Mouse (Mus musculus): ENCODE data around the gene Mfsd4b3. TPM values are rescaled to one million over a fixed set of nuclear protein-coding genes. Genes with fewer than 3 reads are reported as not detected.
A peak's percentile ranks its signal among the peaks of the same experiment; 100 is the strongest.
"Not testable (repeated sequence)": the region's sequence is repeated elsewhere in the genome, so short reads cannot be mapped to it uniquely, and the experiment has no call there.

Gene Mfsd4b3
- not detected in 2 replicates for polyA plus RNA-seq (2016; fragmentation: Nextera tagmentation; extraction: Ambion mirVana)

DNA sequence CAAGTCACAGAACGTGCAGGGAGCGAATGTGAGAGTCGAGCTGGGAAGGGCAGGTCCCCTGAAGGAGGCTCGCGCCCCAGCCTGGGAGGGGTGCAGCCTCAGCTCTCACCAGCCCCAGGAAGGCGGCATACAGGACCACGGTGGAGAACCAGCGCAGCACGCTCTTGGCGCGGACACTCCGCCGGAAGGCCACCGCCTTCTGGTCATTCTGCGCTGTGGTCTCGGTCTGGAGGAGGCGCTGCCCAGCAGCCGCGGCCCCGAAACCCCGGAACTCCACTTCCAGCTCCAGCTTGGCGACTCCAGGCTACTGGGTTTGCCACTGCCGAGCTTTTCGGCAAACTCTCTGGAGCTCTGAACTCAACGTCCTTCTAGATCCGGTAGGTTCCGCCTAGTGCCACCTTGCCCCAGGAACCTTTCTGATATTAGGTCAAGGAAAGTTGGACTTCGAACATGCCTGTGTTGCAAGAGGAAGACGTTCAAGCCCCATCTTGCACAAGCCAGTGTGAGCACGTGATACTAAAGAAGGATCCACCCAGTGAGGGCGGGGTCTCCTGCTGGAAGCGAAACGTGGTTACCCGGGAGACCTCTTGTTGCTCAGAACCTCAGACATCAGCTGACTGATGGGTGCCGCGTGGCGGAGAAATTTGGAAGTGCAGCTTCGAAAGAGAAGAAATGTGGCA is at the start of gene Mfsd4b3:
Gene Mfsd4b3, minus strand, starts transcription at position 393 of the 680 bp plus-strand sequence.
- no peak within 1 kb of the TSS for H3K27ac ChIP-seq
- ATAC-seq (ENCODE audit: low FRiP score): peak; percentile 99
- under 1% methylated on average over 38 of the region's 38 CpGs for WGBS
- no peaks in the 10 kb centered on the region for H3K36me3 ChIP-seq (replicated peaks)
- H3K4me3 ChIP-seq (replicated peaks): peak within 1 kb of the TSS; percentile 54
- no peaks in the 10 kb centered on the region for H3K9me3 ChIP-seq
- H3K4me2 ChIP-seq: peak within 1 kb of the TSS; percentile 96
- peaks cover 10% of the 10 kb centered on the region for H3K27me3 ChIP-seq
- H3K4me1 ChIP-seq: peaks cover 11% of the 10 kb centered on the region; the same call in 1 of the 2 replicates
- peak within 1 kb of the TSS; percentile 65 for H3K9ac ChIP-seq

GRCm38 (mm10) chr10:40009591-40009990 is 49.6 kb upstream of the Mfsd4b3 start:
- Histone ChIP-seq H3K27ac (no peak overlapping the region), H3K4me2 (no peak overlapping the region), H3K4me3 (replicated peaks) (no peak overlapping the region), H3K36me3 (replicated peaks) (no peaks in the 10 kb centered on the region), H3K4me1 (no peaks in the 10 kb centered on the region), H3K9me3 (no peaks in the 10 kb centered on the region), H3K27me3 (no peaks in the 10 kb centered on the region), H3K9ac (no peak overlapping the region)
- WGBS: 84% methylated on average over 11 of the region's 11 CpGs
- ATAC-seq (ENCODE audit: low FRiP score): no peak

DNA sequence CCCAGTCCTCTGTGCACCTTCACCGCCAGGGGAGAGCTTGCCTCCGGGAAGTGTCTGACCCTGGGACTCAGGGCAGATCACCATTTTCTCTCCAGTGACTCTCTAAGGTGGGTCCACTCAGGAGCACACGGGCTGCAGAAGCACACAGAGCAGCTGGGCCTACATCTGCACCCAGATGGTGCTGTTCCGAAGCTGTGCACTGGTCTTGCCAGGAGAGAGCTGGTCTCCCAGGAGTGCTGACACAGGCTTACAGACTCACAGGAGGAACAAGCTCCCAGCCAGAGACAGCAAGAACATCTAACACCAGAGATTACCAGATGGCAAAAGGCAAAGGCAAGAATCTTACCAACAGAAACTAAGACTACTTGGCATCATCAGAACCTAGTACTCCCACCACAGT is 48.9 kb upstream of the Mfsd4b3 start:
- 87% methylated on average over 4 of the region's 4 CpGs for WGBS

GRCm38 (mm10) chr10:40007953-40008352 is 48.0 kb upstream of the Mfsd4b3 start:
- no peak for ATAC-seq (ENCODE audit: low FRiP score)
- no peak overlapping the region for H3K4me3 ChIP-seq (replicated peaks)
- 87% methylated on average over 4 of the region's 4 CpGs for WGBS
- no peaks in the 10 kb centered on the region for H3K36me3 ChIP-seq (replicated peaks)
- no peak overlapping the region for H3K9ac ChIP-seq
- no peaks in the 10 kb centered on the region for H3K4me1 ChIP-seq
- H3K27ac ChIP-seq: no peak overlapping the region
- H3K4me2 ChIP-seq: no peak overlapping the region
- no peaks in the 10 kb centered on the region for H3K27me3 ChIP-seq
- H3K9me3 ChIP-seq: no peaks in the 10 kb centered on the region

More for the DNA sequence above, 48.9 kb upstream of the Mfsd4b3 start:
- H3K4me3 ChIP-seq (replicated peaks); H3K27ac ChIP-seq; H3K9me3 ChIP-seq; H3K36me3 ChIP-seq (replicated peaks); ATAC-seq (ENCODE audit: low FRiP score); H3K4me2 ChIP-seq; H3K9ac ChIP-seq; H3K4me1 ChIP-seq; H3K27me3 ChIP-seq: not testable (repeated sequence)

DNA sequence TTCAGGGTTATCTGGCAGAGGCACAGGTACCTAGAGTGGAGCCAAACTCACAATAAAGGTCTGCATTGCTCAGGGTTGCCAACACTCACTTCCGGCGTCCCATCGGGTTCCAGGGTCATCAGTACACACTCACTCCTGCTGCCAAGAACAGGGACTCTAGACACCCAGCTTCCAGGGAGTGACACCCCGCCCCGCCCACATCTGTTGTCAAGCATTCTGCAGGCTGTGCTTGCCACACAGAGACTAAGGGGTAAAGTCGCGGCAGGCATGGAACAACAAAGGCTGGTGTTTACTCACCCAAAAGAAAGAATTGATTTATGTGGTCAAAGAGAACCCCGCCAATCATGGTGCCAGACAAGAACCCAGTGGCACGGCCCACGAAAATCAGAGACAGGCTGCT is 47.0 kb upstream of the Mfsd4b3 start:
- H3K4me1 ChIP-seq: no peaks in the 10 kb centered on the region
- 51% methylated on average over 10 of the region's 10 CpGs for WGBS
- no peaks in the 10 kb centered on the region for H3K9me3 ChIP-seq
- no peak overlapping the region for H3K9ac ChIP-seq
- no peaks in the 10 kb centered on the region for H3K36me3 ChIP-seq (replicated peaks)
- no peaks in the 10 kb centered on the region for H3K27me3 ChIP-seq
- no peak overlapping the region for H3K4me2 ChIP-seq
- ATAC-seq (ENCODE audit: low FRiP score): no peak
- H3K4me3 ChIP-seq (replicated peaks): no peak overlapping the region
- no peak overlapping the region for H3K27ac ChIP-seq

DNA sequence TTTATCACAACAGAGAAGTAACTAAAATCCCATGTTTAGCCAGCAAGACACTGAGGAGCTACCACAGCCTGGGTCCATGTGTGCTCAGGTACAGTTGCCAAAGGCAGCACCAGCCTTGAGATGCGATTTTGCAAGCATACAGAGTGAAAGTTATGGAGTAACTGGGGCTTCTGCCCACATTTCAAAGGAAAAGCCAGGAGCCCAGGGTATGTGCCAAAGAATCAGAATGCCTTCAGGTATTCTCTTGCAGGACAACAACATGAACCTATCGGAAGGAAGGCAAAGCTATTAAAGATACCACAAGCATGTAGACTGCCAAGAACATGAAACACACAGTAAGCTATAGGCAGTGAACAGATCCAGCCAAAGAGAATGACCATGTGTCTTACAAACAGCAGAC is 40.8 kb upstream of the Mfsd4b3 start:
- ATAC-seq (ENCODE audit: low FRiP score): no peak
- WGBS: 89% methylated on average over 2 of the region's 2 CpGs

DNA sequence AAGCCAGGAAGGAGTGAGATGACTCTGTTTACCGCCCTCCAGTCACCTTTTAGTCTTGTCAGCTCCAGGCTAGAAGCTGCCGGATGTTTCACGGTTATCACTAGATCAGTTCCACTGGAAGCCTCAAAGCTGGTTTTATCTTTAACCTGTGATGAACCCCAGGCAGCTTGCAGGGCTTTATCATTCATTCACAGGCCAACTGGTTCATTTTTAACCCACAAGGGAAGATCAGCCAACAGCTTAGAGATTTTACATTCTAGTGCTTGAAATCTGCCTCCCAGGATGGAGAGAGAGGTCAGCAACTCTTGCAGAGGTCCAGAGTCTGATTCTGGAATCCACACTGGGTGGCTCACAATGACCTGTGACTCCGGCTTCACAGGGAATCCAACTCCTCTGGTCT is 31.2 kb upstream of the Mfsd4b3 start:
- Histone ChIP-seq H3K9ac (no peak overlapping the region), H3K4me3 (replicated peaks) (no peak overlapping the region), H3K9me3 (no peaks in the 10 kb centered on the region), H3K27me3 (no peaks in the 10 kb centered on the region), H3K4me1 (no peaks in the 10 kb centered on the region), H3K36me3 (replicated peaks) (no peaks in the 10 kb centered on the region), H3K27ac (no peak overlapping the region), H3K4me2 (no peak overlapping the region)
- no peak for ATAC-seq (ENCODE audit: low FRiP score)
- 80% methylated on average over 4 of the region's 4 CpGs for WGBS

More for the DNA sequence above, 40.8 kb upstream of the Mfsd4b3 start:
- Histone ChIP-seq H3K9ac (no peak overlapping the region), H3K4me1 (no peaks in the 10 kb centered on the region), H3K27ac (no peak overlapping the region), H3K4me2 (no peak overlapping the region), H3K9me3 (no peaks in the 10 kb centered on the region), H3K36me3 (replicated peaks) (no peaks in the 10 kb centered on the region), H3K27me3 (no peaks in the 10 kb centered on the region), H3K4me3 (replicated peaks) (no peak overlapping the region)

DNA sequence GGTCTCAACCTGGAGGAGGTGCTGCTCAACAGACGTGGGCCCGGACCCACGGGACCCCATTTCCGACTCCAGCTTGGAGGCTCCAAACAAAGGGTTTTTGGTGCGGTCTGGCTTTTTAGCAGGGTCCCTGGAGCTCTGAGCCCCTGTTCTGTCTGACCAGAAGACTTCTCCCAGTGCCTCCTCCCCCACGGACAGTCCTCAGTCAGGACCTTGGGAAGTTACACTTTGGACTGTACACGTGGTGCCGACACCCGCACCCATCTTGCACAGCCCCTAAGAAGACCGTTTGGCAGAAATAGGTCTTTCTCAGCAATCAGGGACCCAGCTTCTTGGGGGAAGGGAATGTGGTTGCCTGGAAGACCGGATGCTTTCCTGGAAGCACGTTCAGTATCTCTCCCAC is 26.5 kb upstream of the Mfsd4b3 start, which contains the start of gene Mfsd4b5:
Gene Mfsd4b5, minus strand, starts transcription at position 181 of the 400 bp plus-strand sequence.
- Histone ChIP-seq H3K9me3 (no peaks in the 10 kb centered on the region), H3K27me3 (no peaks in the 10 kb centered on the region), H3K4me3 (replicated peaks) (no peak within 1 kb of the TSS), H3K36me3 (replicated peaks) (no peaks in the 10 kb centered on the region), H3K9ac (no peak within 1 kb of the TSS), H3K4me2 (no peak within 1 kb of the TSS), H3K4me1 (no peaks in the 10 kb centered on the region), H3K27ac (no peak within 1 kb of the TSS)
- no peak for ATAC-seq (ENCODE audit: low FRiP score)
- WGBS: 90% methylated on average over 12 of the region's 12 CpGs

DNA sequence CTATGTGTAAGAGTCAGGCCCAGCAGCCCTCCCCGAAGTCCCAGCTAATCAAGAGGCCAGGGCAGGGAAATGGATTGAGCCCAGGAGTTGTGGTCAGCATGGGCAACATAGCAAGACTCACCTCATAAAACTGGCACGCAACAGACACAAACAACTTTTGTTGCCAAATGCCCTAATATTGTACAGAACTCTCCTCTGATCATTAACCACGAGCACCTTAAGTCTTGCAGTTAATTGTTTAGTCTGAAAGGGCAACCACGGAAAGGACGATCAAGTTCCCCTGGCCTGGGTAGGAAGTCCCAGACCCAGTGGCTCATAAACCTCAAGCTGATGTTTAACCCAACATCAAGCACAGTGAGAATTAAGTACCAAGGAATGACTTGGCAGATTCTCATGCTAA is 22.7 kb upstream of the Mfsd4b3 start:
- no peak for ATAC-seq (ENCODE audit: low FRiP score)
- Histone ChIP-seq H3K27me3 (no peaks in the 10 kb centered on the region), H3K4me2 (no peak overlapping the region), H3K4me3 (replicated peaks) (no peak overlapping the region), H3K9me3 (peaks cover 10% of the 10 kb centered on the region), H3K36me3 (replicated peaks) (no peaks in the 10 kb centered on the region), H3K27ac (no peak overlapping the region), H3K9ac (no peak overlapping the region), H3K4me1 (no peaks in the 10 kb centered on the region)
- WGBS: 67% methylated on average over 5 of the region's 5 CpGs

DNA sequence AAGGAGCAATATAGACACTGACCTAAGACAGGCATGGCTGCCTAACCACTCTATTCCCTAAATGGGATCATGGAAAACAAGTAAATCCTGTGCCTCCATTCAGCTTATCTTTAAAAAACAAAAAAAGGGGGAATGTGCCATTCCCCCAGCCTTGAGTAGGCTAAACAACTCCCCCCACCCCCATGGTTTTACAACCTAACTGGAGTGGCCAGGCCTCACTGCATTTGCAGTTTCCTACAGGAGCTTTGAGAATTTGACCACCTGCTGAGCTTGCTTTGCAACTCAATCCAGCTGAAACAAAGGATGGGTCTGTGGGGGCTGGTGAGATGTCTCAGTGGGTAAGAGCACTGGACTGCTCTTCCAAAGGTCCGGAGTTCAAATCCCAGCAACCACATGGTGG is 18.3 kb upstream of the Mfsd4b3 start:
- WGBS: 96% methylated on average over 1 of the region's 1 CpGs
- ATAC-seq (ENCODE audit: low FRiP score): no peak

DNA sequence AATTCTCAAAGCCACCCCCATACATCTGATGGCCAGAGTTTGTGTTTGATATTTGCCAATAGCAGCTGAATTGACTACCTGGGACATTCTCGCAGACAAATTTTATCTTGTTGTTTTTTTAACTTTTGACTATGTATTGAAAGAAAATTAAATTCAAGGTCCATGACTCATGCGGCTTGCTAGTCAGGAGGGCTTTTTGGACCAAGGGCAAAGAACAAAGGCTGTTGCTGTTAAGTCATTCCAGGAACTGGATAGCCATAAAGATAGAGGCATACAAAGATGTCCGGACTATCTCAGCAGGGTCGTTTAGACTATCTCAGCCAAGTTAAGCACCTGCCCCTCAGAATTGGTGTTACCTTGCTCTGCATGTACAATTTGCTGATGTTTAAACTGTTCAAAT is 17.4 kb upstream of the Mfsd4b3 start:
- Histone ChIP-seq H3K4me1 (no peaks in the 10 kb centered on the region), H3K36me3 (replicated peaks) (no peaks in the 10 kb centered on the region), H3K27me3 (no peaks in the 10 kb centered on the region), H3K9ac (no peak overlapping the region), H3K4me3 (replicated peaks) (no peak overlapping the region), H3K9me3 (peaks cover 16% of the 10 kb centered on the region), H3K27ac (no peak overlapping the region), H3K4me2 (no peak overlapping the region)
- 93% methylated on average over 4 of the region's 4 CpGs for WGBS
- no peak for ATAC-seq (ENCODE audit: low FRiP score)

More for the DNA sequence above, 18.3 kb upstream of the Mfsd4b3 start:
- H3K9ac ChIP-seq: no peak overlapping the region
- no peaks in the 10 kb centered on the region for H3K27me3 ChIP-seq
- H3K27ac ChIP-seq: no peak overlapping the region
- no peak overlapping the region for H3K4me2 ChIP-seq
- peaks cover 16% of the 10 kb centered on the region for H3K9me3 ChIP-seq
- no peaks in the 10 kb centered on the region for H3K36me3 ChIP-seq (replicated peaks)
- H3K4me1 ChIP-seq: no peaks in the 10 kb centered on the region
- no peak overlapping the region for H3K4me3 ChIP-seq (replicated peaks)

DNA sequence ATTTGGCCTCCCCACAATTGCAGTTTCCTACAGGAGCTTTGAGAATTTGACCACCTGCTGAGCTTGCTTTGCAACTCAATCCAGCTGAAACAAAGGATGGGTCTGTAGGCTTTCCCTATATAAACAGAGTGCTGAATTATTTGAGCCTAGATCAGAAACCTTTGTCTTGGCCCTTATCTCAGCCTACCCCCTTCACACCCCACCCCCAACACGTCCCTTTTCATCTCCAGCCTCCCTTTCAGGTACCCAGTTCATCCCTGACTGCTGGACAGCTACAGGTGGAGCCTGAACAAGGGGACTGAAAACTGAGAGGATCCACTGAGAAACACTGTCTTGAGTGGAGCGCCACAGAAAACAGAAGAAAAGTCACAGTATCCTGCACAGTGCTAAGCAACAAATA is 15.8 kb upstream of the Mfsd4b3 start:
- no peak overlapping the region for H3K4me3 ChIP-seq (replicated peaks)
- H3K36me3 ChIP-seq (replicated peaks): no peaks in the 10 kb centered on the region
- H3K27ac ChIP-seq: no peak overlapping the region
- no peaks in the 10 kb centered on the region for H3K4me1 ChIP-seq
- peaks cover 16% of the 10 kb centered on the region for H3K9me3 ChIP-seq
- WGBS: 40% methylated on average over 2 of the region's 2 CpGs
- H3K9ac ChIP-seq: no peak overlapping the region
- no peaks in the 10 kb centered on the region for H3K27me3 ChIP-seq
- H3K4me2 ChIP-seq: no peak overlapping the region
- no peak for ATAC-seq (ENCODE audit: low FRiP score)

DNA sequence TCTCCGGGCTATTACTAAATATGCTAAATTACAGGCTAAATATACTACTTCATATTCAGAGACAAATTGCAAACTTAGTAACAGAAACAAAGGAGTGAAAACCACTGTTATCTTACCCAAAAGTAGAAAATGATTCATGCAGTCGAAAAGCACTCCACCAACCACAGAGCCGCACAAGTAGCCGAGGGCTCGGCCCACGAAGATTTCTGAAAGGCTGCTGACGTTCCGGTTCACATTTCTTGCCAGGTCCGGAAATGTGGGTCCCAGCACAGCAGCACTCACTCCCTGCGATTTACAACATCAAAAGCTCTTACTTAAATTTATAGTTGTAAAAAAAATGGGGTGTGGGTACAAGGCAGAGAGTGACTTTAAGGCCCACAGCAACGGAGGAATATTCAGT is 15.0 kb upstream of the Mfsd4b3 start:
- no peak overlapping the region for H3K9ac ChIP-seq
- no peaks in the 10 kb centered on the region for H3K27me3 ChIP-seq
- H3K27ac ChIP-seq: no peak overlapping the region
- H3K9me3 ChIP-seq: peaks cover 16% of the 10 kb centered on the region
- no peaks in the 10 kb centered on the region for H3K36me3 ChIP-seq (replicated peaks)
- H3K4me2 ChIP-seq: no peak overlapping the region
- H3K4me3 ChIP-seq (replicated peaks): no peak overlapping the region
- no peak for ATAC-seq (ENCODE audit: low FRiP score)
- no peaks in the 10 kb centered on the region for H3K4me1 ChIP-seq
- WGBS: 72% methylated on average over 11 of the region's 11 CpGs
